Mouse (Mus musculus): ENCODE measurements at regions not wholly inside any gene's neighbourhood (a gene's known extent, or its start where the extent isn't known, plus 50 kb on each side); places are given as distances from the start of the nearest gene placed in this dataset.

DNA sequence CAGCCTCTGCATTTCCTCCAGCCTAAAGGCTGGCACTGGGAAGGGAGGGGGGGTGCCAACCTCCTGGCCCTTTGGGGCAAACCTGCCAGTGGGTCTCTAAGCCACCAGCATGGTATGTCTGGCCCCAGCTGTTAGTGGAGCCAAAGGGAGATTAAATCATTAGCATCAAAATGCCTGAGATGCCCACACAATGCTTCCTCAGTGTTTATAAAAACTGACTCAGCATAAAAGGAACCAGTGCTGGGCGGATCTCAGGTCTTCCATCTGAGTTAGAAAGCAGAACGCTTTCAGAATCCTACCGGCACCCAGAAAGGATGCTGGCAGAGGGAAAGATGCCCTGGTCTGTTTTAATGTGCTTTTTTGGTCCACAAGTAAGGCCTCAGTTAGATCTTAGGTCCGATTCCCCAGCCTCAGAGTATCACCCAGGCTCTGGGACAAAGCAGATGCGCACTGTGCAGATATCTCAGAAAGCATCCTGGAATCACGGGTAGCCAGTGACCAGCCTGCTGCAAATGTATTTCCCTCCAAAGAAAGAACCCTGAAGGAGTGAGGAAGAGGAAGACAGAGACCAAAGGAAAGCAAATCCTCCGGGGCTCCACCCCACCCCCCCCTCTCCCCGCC is 53.3 kb upstream of the Armc2 start:
- no peak for TF ChIP-seq CTCF (IDR thresholded peaks at IDR 0.05; ENCODE audit: extremely low read depth, insufficient read depth, low read length)
- TF ChIP-seq POLR2A (IDR thresholded peaks at IDR 0.05; ENCODE audit: extremely low read depth, insufficient read depth, low read length): no peak

DNA sequence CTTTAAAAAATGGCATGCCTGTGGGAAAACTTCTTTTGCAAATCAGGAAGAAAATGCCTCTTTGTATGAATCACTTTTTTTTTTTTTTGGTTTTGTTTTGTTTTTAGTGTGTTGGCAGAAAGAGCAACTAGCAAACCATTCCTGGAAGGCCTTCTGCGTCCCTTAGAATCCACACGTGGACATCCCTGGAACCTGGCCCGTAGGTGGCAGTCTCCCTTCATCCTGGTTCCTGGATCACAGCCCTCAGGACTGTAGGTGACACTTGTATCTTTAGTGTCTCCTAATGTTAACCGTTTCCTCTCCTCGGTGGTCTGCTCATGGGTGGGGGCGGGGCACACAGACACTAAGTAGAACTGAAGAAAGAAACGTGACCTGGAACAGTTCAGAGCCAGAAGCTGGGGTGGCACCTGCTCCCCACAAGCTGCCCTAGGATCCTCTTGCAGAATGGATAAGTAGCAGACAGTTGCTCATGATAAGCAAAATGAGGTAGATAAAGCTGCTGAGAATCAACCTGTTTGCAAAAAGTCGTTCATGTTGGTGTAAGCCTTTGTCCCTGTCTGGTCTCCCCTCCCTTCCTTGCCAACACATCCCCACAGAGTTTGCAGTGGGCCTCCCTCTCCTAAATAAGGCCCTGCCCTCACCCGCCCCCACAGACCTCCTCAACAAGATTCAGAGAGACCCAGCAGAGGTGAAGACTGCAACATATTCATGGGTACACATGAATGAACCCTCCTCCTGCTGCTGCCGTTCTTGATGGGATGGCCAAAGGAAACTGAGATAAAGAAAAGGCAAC is 52.6 kb upstream of the Armc2 start:
- Histone ChIP-seq H3K27ac (ENCODE audit: insufficient read depth, low read length) (no peak overlapping the region), H3K4me1 (ENCODE audit: control insufficient read depth, insufficient read depth, low read length) (no peaks in the 10 kb centered on the region), H3K4me3 (ENCODE audit: insufficient read depth, low read length) (no peak overlapping the region)
- TF ChIP-seq POLR2A (IDR thresholded peaks at IDR 0.05; ENCODE audit: extremely low read depth, insufficient read depth, low read length): no peak
- peak; percentile 51 for TF ChIP-seq CTCF (IDR thresholded peaks at IDR 0.05; ENCODE audit: extremely low read depth, insufficient read depth, low read length)

More for the DNA sequence above, 53.3 kb upstream of the Armc2 start:
- Histone ChIP-seq H3K4me3 (ENCODE audit: insufficient read depth, low read length) (no peak overlapping the region), H3K27ac (ENCODE audit: insufficient read depth, low read length) (no peak overlapping the region), H3K4me1 (ENCODE audit: control insufficient read depth, insufficient read depth, low read length) (no peaks in the 10 kb centered on the region)

- no peak for TF ChIP-seq CTCF (IDR thresholded peaks at IDR 0.05; ENCODE audit: extremely low read depth, insufficient read depth, low read length)
- H3K4me3 ChIP-seq (ENCODE audit: insufficient read depth, low read length): no peak overlapping the region
- H3K4me1 ChIP-seq (ENCODE audit: control insufficient read depth, insufficient read depth, low read length): no peaks in the 10 kb centered on the region
- H3K27ac ChIP-seq (ENCODE audit: insufficient read depth, low read length): no peak overlapping the region
Observed at GRCm38 (mm10) chr10:42069751-42070150, 51.5 kb upstream of the Armc2 start.

DNA sequence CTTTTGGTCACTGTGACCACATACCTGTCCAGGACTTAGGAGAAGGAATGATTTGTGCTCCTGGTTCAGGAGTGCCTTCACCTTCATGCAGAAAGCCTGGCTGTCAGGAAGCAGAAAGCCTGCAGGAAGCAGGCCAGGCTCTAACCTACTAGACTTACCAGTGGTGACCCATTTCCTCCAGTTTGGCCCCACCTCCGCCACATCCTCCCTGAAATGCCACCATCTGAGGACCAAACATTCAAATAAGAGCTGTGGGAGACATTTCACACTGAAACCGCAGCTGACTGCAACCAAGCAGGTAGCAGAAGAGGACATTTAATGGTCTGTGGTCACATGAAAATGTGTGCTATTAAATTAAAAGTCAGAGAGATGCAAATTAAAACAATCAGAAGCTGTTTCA is 50.3 kb upstream of the Armc2 start:
- Histone ChIP-seq H3K4me3 (ENCODE audit: insufficient read depth, low read length) (no peak overlapping the region), H3K27ac (ENCODE audit: insufficient read depth, low read length) (no peak overlapping the region), H3K4me1 (ENCODE audit: control insufficient read depth, insufficient read depth, low read length) (no peaks in the 10 kb centered on the region)
- TF ChIP-seq POLR2A (IDR thresholded peaks at IDR 0.05; ENCODE audit: extremely low read depth, insufficient read depth, low read length): no peak
- TF ChIP-seq CTCF (IDR thresholded peaks at IDR 0.05; ENCODE audit: extremely low read depth, insufficient read depth, low read length): no peak
